Mouse (Mus musculus) kidney, postnatal 25 days (tissue): ENCODE results near the gene Col23a1.

ENCODE experiments used
- DNase-seq, 2 experiments: peaks; one replicate each; pipeline ENCODE4 v3.0.0; 2021; ENCODE audit warnings: mixed read lengths in 2 of 2

Gene Col23a1

GRCm38 (mm10) chr11:51442006-51442405 is 152.3 kb downstream of the Col23a1 start:
- peak; percentile 21 to 57 for DNase-seq

DNA sequence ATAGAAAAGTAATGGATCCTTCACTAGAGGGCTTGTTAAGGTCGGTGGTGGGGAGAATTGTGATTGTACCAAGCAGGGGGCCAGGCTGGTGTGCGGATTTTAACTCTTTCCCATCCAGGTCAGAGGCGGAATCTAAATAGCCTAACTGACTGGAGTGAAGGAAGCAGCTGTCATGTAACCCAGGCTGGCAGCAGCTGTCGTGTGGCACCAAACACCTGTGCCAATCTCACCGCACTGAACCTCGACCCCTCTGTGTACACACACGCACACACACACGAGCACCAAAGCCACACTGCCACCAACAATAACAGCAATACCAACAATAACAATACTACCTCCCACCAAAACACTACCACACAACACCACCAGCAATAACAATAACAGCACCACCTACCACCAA is 152.9 kb downstream of the Col23a1 start:
- no peak for DNase-seq

DNA sequence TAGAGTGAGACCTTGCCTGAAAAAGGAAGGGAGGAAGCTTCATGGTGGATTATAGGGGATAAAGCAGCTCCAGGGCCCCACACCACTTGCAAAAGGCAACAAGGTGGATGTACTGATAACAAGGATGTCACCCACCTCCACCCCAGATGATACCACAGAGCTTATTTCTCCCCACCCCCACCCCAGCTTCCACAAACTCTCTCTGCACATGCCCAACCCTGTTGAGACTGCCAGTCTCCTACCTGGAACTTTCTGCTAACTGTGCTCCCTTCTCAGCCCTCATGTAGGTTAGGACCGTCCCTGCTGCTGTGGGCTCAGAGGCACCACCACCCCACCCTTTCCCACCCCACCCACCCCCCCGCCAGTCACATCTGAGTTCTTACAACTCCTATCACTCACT is 154.1 kb downstream of the Col23a1 start:
- DNase-seq = no peak

DNA sequence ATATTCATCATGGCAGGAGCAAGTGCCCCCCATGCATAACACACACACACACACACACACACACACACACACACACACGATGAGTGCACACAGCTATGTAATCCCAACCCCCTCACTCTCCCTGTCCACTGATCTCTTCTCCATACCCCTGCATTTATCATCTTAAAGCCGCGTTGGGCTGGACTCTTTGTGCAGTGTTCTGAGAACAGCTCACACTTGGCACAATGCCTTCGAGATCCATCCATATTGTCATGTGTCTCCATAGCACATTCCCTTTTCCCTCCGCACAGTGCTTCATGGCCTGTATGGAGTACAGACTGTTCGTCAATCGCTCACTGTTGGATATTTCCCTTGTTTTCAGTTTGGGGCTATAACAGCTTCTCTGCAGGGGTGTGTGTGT is 154.9 kb downstream of the Col23a1 start:
- DNase-seq = no peak

DNA sequence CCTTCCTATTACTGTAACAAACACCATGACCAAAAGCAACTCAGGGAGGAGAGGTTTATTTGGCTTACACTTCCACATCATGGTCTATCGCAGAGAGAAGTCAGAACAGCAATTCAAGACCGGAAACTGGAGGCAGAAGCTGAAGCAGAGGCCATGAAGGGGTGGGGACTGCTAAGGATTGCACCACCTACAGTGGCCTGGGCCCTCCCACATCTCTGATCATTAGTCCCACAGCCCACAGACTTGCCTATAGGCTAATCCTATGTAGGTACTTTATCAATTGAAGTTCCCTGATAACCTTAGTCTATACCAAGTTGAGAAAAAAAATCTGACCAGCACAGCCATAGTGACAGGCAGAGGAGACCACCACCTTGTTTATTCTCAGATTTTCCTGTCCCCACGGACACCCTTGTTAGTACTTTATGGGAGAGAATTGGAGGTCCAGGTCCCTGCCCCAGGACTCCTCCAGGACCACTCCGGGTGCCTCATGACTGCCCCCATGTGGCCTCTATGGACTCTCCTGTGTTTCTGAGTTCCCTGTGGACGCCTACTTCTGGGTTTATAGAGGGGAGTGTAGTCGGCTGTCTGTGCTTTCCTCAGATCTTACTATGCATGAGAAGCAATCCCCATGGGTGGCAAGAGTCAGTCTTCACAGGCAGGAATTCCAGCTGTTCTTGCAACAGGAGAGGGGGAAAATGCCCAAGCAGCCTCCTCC is 157.1 kb downstream of the Col23a1 start:
- DNase-seq = peak; percentile 59 to 71

GRCm38 (mm10) chr11:51448256-51448655 is 158.5 kb downstream of the Col23a1 start:
- DNase-seq = no peak

DNA sequence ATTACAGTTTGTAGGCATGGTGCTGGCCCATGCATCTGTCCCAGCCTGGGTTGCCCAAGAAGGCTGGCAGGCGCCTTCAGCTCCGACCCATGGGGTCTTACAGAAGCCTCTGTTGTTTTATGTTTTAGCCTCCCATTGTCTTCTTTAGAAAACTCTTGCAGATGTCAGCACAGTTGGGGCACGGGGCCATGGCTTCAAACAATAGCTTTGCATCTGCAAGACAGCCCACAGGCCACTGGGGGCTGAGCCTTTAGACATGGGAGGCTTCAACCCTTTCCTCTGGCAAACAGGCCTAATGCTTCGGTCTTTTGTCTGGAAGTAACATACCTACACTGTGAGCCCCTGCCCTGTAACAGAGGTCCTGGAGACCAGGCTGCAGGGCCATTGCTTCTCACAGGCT is 159.0 kb downstream of the Col23a1 start:
- DNase-seq = no peak

DNA sequence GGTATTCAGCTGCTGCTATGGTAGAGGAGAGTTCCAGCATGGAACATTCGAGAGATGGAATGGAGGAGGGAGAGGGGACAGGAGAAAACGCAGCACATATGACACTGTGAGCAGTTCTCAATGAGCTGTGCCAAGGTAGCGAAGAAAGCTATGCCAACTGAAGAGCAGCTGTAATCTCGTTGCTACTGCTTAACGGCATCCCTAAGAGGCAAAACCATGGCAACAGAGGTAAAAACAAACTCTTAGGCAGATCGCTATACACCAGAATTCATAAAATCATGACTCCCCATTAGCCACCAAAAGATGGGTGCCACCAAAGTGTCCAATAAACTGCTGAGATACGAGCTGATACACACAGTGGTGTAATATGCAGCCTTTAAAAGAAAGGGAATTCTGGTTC is 160.2 kb downstream of the Col23a1 start:
- DNase-seq = no peak

GRCm38 (mm10) chr11:51451281-51451680 is 161.6 kb downstream of the Col23a1 start:
- DNase-seq = no peak

- DNase-seq = no peak
Observed at GRCm38 (mm10) chr11:51451925-51452324, 162.2 kb downstream of the Col23a1 start.

- DNase-seq = no peak
Observed at GRCm38 (mm10) chr11:51453742-51454141, 164.0 kb downstream of the Col23a1 start.

DNA sequence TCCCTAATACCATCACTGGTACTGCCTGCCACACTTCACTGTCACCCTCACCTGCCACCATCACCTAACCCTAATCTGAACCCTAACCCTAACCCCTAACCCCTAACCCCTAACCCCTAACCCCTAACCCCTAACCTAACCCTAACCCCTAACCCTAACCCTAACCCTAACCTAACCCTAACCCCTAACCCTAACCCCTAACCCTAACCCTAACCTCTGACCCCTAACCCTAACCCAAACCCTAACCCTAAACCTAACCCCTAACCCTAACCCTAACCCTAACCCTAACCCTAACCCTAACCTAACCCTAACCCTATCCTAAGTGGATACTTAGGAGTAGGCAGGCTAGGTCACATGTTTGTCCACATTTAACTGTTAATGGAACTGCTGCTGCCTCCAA is 165.8 kb downstream of the Col23a1 start:
- no peak for DNase-seq

- no peak for DNase-seq
Observed at GRCm38 (mm10) chr11:51457624-51458023, 167.9 kb downstream of the Col23a1 start.

DNA sequence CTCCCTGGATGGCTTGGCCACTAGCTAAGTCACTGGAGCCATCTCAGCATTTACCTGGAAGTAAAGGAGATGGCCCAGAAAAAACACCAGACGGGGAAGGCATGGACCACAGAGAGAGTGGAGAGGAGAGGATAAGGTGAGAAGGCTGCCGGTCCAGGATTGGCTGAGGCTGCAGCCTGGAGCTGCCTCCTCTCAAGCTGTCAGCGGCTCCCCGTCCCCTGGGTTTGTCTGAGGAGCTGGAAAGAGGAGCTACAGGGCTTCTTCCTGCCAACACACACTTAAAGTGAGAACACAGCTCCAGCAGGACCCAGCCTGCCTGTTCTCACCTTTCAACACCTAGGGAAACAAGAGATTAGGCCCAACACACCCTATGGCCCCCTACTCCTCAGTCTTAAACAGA is 168.9 kb downstream of the Col23a1 start:
- DNase-seq = no peak

- DNase-seq = no peak
Observed at GRCm38 (mm10) chr11:51459569-51460043, 169.9 kb downstream of the Col23a1 start.

DNA sequence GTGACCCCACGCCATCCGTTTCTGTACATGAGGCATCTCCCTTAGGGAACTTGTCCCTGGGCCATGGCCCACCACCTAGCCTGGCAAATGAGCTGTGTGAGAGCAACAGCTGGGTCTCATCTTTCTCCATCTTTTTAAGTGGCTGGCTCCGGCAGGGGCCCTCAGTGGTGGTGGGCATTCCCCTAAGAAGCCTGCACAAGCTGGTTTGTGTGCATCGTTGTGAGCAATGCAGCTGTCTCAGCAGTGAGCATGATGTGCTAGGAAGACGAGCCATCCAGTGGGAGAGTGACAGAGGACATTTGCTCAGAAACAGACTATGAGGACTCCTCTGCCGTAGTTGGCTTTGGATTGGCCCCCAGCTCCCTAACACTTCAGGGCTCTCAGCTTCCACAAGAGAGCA is 179.0 kb downstream of the Col23a1 start:
- DNase-seq = no peak

DNA sequence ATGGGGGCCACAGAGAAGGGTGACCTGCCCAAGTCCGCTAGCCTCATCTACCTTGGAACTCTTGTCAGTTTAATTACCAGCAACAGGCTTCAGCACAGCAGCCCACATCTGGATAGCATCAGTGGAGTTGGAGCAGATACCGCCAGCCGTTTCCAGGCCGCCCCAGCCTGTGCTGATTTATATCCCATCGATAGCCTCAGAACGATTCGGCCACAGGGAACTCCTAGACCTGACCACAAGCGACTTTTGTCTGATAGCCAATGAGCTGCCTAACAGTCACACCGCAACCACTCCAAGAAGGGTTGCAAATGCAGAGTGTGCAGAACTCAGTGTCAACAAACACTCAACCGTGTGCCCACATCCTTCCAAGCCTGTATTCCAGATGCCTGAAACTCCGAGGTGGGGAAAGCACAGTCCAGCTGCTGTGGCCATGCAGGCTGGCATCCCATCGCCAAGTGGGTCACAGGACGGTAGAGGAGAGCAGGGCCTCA is 179.7 kb downstream of the Col23a1 start:
- no peak for DNase-seq

- no peak for DNase-seq
Observed at GRCm38 (mm10) chr11:51470383-51471144, 180.8 kb downstream of the Col23a1 start.

- no peak for DNase-seq
Observed at GRCm38 (mm10) chr11:51473686-51474085, 184.0 kb downstream of the Col23a1 start.

GRCm38 (mm10) chr11:51476543-51476942 is 186.8 kb downstream of the Col23a1 start:
- DNase-seq = no peak

DNA sequence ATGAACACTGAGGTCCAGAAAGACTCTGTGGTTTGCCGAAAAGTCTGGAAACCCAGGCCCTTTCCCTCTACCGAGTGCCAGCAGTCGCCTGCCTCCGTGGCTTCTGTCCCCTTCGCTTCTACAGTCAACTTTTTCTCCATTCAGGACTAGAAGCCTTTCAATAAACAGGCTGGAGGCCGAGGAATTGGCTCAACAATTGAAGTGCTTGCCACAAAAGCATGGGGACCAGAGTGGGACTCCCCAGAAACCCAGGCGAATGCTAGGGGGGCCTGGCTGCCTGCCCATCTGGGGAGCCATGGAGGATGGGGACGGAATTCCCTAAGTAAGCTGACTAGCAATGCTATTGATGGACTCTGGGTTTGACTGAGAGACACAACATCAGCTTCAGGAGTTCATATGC is 187.9 kb downstream of the Col23a1 start:
- no peak for DNase-seq

DNA sequence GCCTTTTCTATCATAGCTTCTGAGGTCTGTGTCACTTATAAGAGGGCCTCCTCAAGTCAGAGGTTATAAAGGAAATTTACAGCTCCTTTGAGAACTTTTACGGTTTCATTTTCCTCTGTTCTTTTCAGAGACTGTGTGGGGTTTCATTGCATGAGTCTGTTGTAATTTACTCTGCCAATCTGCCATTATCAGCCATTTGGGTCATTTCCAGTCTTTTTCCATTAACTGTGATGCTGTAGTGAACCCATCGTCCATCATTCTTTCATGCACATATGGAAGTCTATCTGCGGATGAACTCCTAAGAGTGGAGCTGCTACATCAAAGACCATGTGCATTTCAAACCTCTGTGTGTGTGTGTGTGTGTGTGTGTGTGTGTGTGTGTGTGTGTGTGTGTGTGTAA is 192.5 kb downstream of the Col23a1 start:
- no peak for DNase-seq

- DNase-seq = no peak
Observed at GRCm38 (mm10) chr11:51485051-51485521, 195.4 kb downstream of the Col23a1 start.
